Mouse (Mus musculus) heart, adult 2 months (tissue): ENCODE data around the gene Prr36. TPM values are rescaled to one million over a fixed set of nuclear protein-coding genes. Genes with fewer than 3 reads are reported as not detected.
"Not testable (repeated sequence)": the region's sequence is repeated elsewhere in the genome, so short reads cannot be mapped to it uniquely, and the experiment has no call there.

Experiments
- DNase-seq, 2 experiments: peaks; one replicate each; pipeline ENCODE4 v3.0.0; 2021
- H3K27ac ChIP-seq: fragments of 200-600 bp; 2 replicates; pipeline ENCODE4 v1.8.1; 2022
- H3K27me3 ChIP-seq: fragments of 200-500 bp; 2 replicates; pipeline ENCODE4 v1.6.1; 2012; ENCODE audit warnings: mild to moderate bottlenecking, low read length, inconsistent platforms, mixed read lengths; ENCODE audit not compliant: control insufficient read depth, insufficient read depth
- H3K36me3 ChIP-seq: fragments of 200-500 bp; 2 replicates; pipeline ENCODE4 v1.6.1; 2012; ENCODE audit warnings: low read length, inconsistent platforms; ENCODE audit not compliant: control insufficient read depth, insufficient read depth
- H3K4me1 ChIP-seq: fragments of 200-500 bp; 2 replicates; pipeline ENCODE4 v1.6.1; 2011; ENCODE audit warnings: low read length; ENCODE audit not compliant: control insufficient read depth, insufficient read depth
- H3K4me3 ChIP-seq: fragments of 200-600 bp; 2 replicates; pipeline ENCODE4 v1.8.1; 2022
- H3K79me2 ChIP-seq: fragments of 200-500 bp; replicated peaks from 2 replicates; pipeline ENCODE4 v1.6.1; 2012; ENCODE audit warnings: mild to moderate bottlenecking, inconsistent platforms, low read length, moderate library complexity, mixed read lengths; ENCODE audit not compliant: control insufficient read depth, insufficient read depth
- H3K9ac ChIP-seq: fragments of 200-500 bp; 2 replicates; pipeline ENCODE4 v1.6.1; 2012; ENCODE audit warnings: low read depth, mild to moderate bottlenecking, control low read depth, inconsistent platforms, low read length, mixed read lengths
- CTCF ChIP-seq: fragments of 200-600 bp; IDR thresholded peaks from 2 replicates; pipeline ENCODE4 v1.8.1; 2022; ENCODE audit warnings: antibody characterized with exemption, mild to moderate bottlenecking, moderate library complexity
- EP300 ChIP-seq: fragments of 200-500 bp; IDR thresholded peaks from 2 replicates; pipeline ENCODE4 v1.6.1; 2011; ENCODE audit warnings: low read depth, low read length, control low read depth; ENCODE audit not compliant: insufficient read depth
- POLR2A ChIP-seq: fragments of 200-500 bp; IDR thresholded peaks from 2 replicates; pipeline ENCODE4 v1.6.1; 2011; ENCODE audit warnings: mild to moderate bottlenecking, low read depth, low read length, control low read depth; ENCODE audit not compliant: insufficient read depth
- WGBS: fragments of 180-500 bp; shearing (Covaris S2); methylation state at CpG from one replicate; pipeline ENCODE4 v1.1.7; 2018; 5-methylcytosine and 5-hydroxymethylcytosine counted together
- intact Hi-C: fragments of 180-260 bp; cut with DNase I; formaldehyde crosslinking; loops from one replicate; pipeline ENCODE4 v1.15.1; 2025
- polyA plus RNA-seq: library from polyadenylated mRNA; depleted of rRNA; stranded (reverse); fragments of >200 nt; gene quantifications from 2 replicates; pipeline ENCODE4 v1.2.3, GENCODE M21; 2012
- total RNA-seq, 2 experiments: library from RNA; stranded (reverse); gene quantifications; 2 replicates each; pipeline ENCODE4 v1.2.3; 2021

The Prr36 gene
- total and polyA plus RNA-seq, 3 experiments, result 0.04 to 0.05 TPM; not detected in 1

GRCm38 (mm10) chr8:4258678-4259077, 41.4 kb upstream of the Prr36 start:
- Histone ChIP-seq H3K27me3 (no peaks in the 10 kb centered on the region), H3K4me3 (peak overlapping the region; percentile 56), H3K4me1 (peaks cover 3% of the 10 kb centered on the region), H3K79me2 (no peaks in the 10 kb centered on the region), H3K27ac (no peak overlapping the region; the same call in 1 of the 2 replicates), H3K36me3 (no peaks in the 10 kb centered on the region), H3K9ac (peak overlapping the region; percentile 40)
- intact Hi-C loops, result loop anchor here (1.0 kb wide), 1 partner anchor 17 kb away; the partner anchor contains the start of gene Timm44
- TF ChIP-seq EP300, result no peak
- no peak for TF ChIP-seq POLR2A
- TF ChIP-seq CTCF, result no peak
- under 1% methylated on average over 32 of the region's 32 CpGs for WGBS
- DNase-seq, result peak in 1 of 2 experiments; percentile 22

GRCm38 (mm10) chr8:4258233-4258632, 41.0 kb upstream of the Prr36 start:
- peaks cover 6% of the 10 kb centered on the region for H3K4me1 ChIP-seq
- DNase-seq, result peak; percentile 66 to 72
- peak overlapping the region; percentile 40; the same call in 1 of the 2 replicates for H3K9ac ChIP-seq
- no peaks in the 10 kb centered on the region for H3K27me3 ChIP-seq
- intact Hi-C loops, result no loop called here
- 0 out of 2 replicates have a peak, but pooled peaks cover 2% of the 10 kb centered on the region for H3K79me2 ChIP-seq
- no peaks in the 10 kb centered on the region for H3K36me3 ChIP-seq
- TF ChIP-seq CTCF (peak; percentile 83), EP300 (no peak), POLR2A (no peak)
- H3K27ac ChIP-seq, result no peak overlapping the region
- 7% methylated on average over 35 of the region's 35 CpGs for whole genome bisulfite sequencing
- peak overlapping the region; percentile 56 for H3K4me3 ChIP-seq

- intact Hi-C loops, result no loop called here
- H3K36me3 ChIP-seq, result no peaks in the 10 kb centered on the region
- H3K9ac ChIP-seq, result no peak overlapping the region
- WGBS, result 87% methylated on average over 4 of the region's 4 CpGs
- H3K4me3 ChIP-seq, result no peak overlapping the region
- 0 out of 2 replicates have a peak, but pooled peaks cover 2% of the 10 kb centered on the region for H3K79me2 ChIP-seq
- H3K27ac ChIP-seq, result no peak overlapping the region
- DNase-seq, result no peak
- H3K27me3 ChIP-seq, result no peaks in the 10 kb centered on the region
- TF ChIP-seq POLR2A (no peak), EP300 (no peak), CTCF (no peak)
- peaks cover 8% of the 10 kb centered on the region for H3K4me1 ChIP-seq
These were observed 40.1 kb upstream of the Prr36 start for GRCm38 (mm10) chr8:4257350-4257749.

GRCm38 (mm10) chr8:4256911-4257310, 39.7 kb upstream of the Prr36 start:
- H3K36me3 ChIP-seq, result no peaks in the 10 kb centered on the region
- no peak for DNase-seq
- no peak overlapping the region for H3K27ac ChIP-seq
- no peak overlapping the region for H3K9ac ChIP-seq
- WGBS, result 37% methylated on average over 4 of the region's 4 CpGs
- TF ChIP-seq EP300, result no peak
- TF ChIP-seq CTCF, result no peak
- TF ChIP-seq POLR2A, result no peak
- 0 out of 2 replicates have a peak, but pooled peaks cover 2% of the 10 kb centered on the region for H3K79me2 ChIP-seq
- H3K27me3 ChIP-seq, result no peaks in the 10 kb centered on the region
- no peak overlapping the region for H3K4me3 ChIP-seq
- H3K4me1 ChIP-seq, result peaks cover 8% of the 10 kb centered on the region
- intact Hi-C loops, result no loop called here

- H3K4me1 ChIP-seq, intact Hi-C loops, H3K36me3 ChIP-seq, H3K79me2 ChIP-seq, DNase-seq, H3K9ac ChIP-seq, H3K4me3 ChIP-seq, H3K27ac ChIP-seq, H3K27me3 ChIP-seq: not testable (repeated sequence)
- 86% methylated on average over 7 of the region's 7 CpGs for WGBS
These were observed 38.2 kb upstream of the Prr36 start for GRCm38 (mm10) chr8:4255471-4255870.

GRCm38 (mm10) chr8:4254001-4254400, 36.7 kb upstream of the Prr36 start:
- H3K4me1 ChIP-seq, result peaks cover 5% of the 10 kb centered on the region
- no peaks in the 10 kb centered on the region for H3K27me3 ChIP-seq
- TF ChIP-seq CTCF (peak; percentile 65), POLR2A (no peak)
- H3K36me3 ChIP-seq, result no peaks in the 10 kb centered on the region
- no peak overlapping the region for H3K9ac ChIP-seq
- intact Hi-C loops, result loop anchor here (5.0 kb wide), 3 partner anchors 62 to 263 kb away; no protein-coding TSS in a partner anchor
- 0 out of 2 replicates have a peak, but pooled peaks cover 2% of the 10 kb centered on the region for H3K79me2 ChIP-seq
- H3K4me3 ChIP-seq, result no peak overlapping the region; the same call in 1 of the 2 replicates
- peak in 1 of 2 experiments; percentile 48 for DNase-seq
- H3K27ac ChIP-seq, result no peak overlapping the region; the same call in 1 of the 2 replicates
- 70% methylated on average over 6 of the region's 6 CpGs for WGBS
